Mouse (Mus musculus) hindbrain, postnatal 0 days (tissue): ENCODE results near the gene Atp10b. TPM values are rescaled to one million over a fixed set of nuclear protein-coding genes. Genes with fewer than 3 reads are reported as not detected.

Experiments used
- ATAC-seq: fragments of 200-750 bp; cut with Nextera tagmentation; 2 replicates; pipeline ENCODE4 v1.8.0; 2017; ENCODE audit warnings: mild to moderate bottlenecking, moderate TSS enrichment, moderate library complexity
- DNase-seq: peaks from one replicate; pipeline ENCODE4 v3.0.0-alpha.2; 2015; ENCODE audit warnings: low spot score
- H3K27ac ChIP-seq: fragments of 300-500 bp; sonication (generic); 2 replicates; pipeline ENCODE4 v1.5.1; 2014; ENCODE audit warnings: mild to moderate bottlenecking
- H3K27me3 ChIP-seq: fragments of 300-500 bp; sonication (generic); 2 replicates; pipeline ENCODE4 v1.6.1; 2014; ENCODE audit warnings: low read length, mixed read lengths; ENCODE audit not compliant: insufficient read depth
- H3K36me3 ChIP-seq: fragments of 300-500 bp; sonication (generic); 2 replicates; pipeline ENCODE4 v1.6.1; 2014; ENCODE audit warnings: low read length, mixed read lengths; ENCODE audit not compliant: insufficient read depth
- H3K4me1 ChIP-seq: fragments of 300-500 bp; sonication (generic); 2 replicates; pipeline ENCODE4 v1.6.1; 2014; ENCODE audit warnings: antibody characterized with exemption, low read length, mixed read lengths; ENCODE audit not compliant: insufficient read depth
- H3K4me2 ChIP-seq: fragments of 300-500 bp; sonication (generic); 2 replicates; pipeline ENCODE4 v1.6.1; 2014; ENCODE audit warnings: low read depth, mild to moderate bottlenecking, low read length, moderate library complexity, mixed read lengths
- H3K4me3 ChIP-seq: fragments of 300-500 bp; sonication (generic); 2 replicates; pipeline ENCODE4 v1.5.1; 2014; ENCODE audit warnings: low read length
- H3K9ac ChIP-seq: fragments of 300-500 bp; sonication (generic); replicated peaks from 2 replicates; pipeline ENCODE4 v1.6.1; 2014; ENCODE audit warnings: mild to moderate bottlenecking, low read length, moderate library complexity, mixed read lengths
- H3K9me3 ChIP-seq: fragments of 300-500 bp; sonication (generic); 2 replicates; pipeline ENCODE4 v1.6.1; 2016; ENCODE audit warnings: low read length, mixed read lengths
- CTCF ChIP-seq: IDR thresholded peaks from 2 replicates; pipeline ENCODE4 v1.5.1; 2016; ENCODE audit warnings: antibody characterized with exemption, control low read depth, low read depth
- WGBS: fragments of 180-500 bp; shearing (Covaris S2); extraction: QIAGEN DNeasy Blood & Tissue Kit; methylation state at CpG from one replicate; pipeline ENCODE4 v1.1.7; 2014; 5-methylcytosine and 5-hydroxymethylcytosine counted together
- polyA plus RNA-seq: library from polyadenylated mRNA; unstranded; fragments of >200 nt; fragmentation: Nextera tagmentation; extraction: Ambion mirVana; gene quantifications from 2 replicates; pipeline ENCODE4 v1.2.1, GENCODE M21; 2015
- total RNA-seq: library from RNA; depleted of rRNA; stranded (reverse); fragments of >200 nt; gene quantifications from 2 replicates; pipeline ENCODE4 v1.2.3, GENCODE M21; 2014

Atp10b gene
- total and polyA plus RNA-seq, 2 experiments from 2014 or later: 0.30 to 1.6 TPM

DNA sequence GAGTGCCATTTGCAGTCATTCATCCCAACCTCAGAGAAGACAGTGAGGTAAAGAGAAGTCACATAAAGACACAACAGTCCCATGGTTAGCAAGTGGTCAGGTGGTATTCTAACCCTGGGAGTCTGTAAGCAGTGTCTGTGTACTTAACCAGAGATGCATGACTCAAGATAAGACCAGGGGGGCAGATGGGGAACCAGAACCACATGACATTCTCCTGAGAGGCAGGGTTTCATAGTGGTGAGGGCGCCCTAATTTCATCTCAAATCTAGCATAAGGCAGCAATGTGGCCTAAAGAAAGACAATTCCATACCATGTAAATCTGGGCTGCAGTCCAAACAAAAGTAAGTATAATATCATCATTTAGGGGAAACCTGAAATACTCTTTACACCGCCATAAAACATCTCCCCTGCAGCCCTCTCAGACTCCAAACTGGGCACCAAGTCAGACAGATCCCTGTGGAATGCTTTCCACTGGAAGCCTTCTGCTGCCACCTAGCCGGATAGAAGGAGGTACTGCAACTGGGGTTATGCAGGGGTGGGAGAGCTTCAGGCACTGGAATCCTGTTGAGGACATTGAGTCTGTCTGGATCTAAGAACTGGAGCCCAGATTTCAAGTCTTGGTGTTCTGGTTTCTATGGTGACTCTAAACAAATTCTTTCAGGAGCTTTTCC, 114.0 kb downstream of the Atp10b start:
- no peak overlapping the region for H3K27ac ChIP-seq
- peak; percentile 83 for DNase-seq
- no peak overlapping the region for H3K4me3 ChIP-seq
- ATAC-seq: peak; percentile 79
- H3K4me2 ChIP-seq: no peak overlapping the region
- peak; percentile 93 for TF ChIP-seq CTCF
- H3K27me3 ChIP-seq: no peaks in the 10 kb centered on the region
- no peaks in the 10 kb centered on the region for H3K4me1 ChIP-seq
- WGBS: 43% methylated on average over 3 of the region's 3 CpGs
- no peaks in the 10 kb centered on the region for H3K9me3 ChIP-seq
- H3K9ac ChIP-seq: no peak overlapping the region
- H3K36me3 ChIP-seq: no peaks in the 10 kb centered on the region

- H3K9me3 ChIP-seq: no peaks in the 10 kb centered on the region
- DNase-seq (no peak), ATAC-seq (no peak)
- H3K4me3 ChIP-seq: no peak overlapping the region
- H3K4me2 ChIP-seq: no peak overlapping the region
- peaks cover 5% of the 10 kb centered on the region; the same call in 1 of the 2 replicates for H3K4me1 ChIP-seq
- no peak overlapping the region for H3K9ac ChIP-seq
- H3K36me3 ChIP-seq: no peaks in the 10 kb centered on the region
- WGBS: 89% methylated on average over 3 of the region's 3 CpGs
- no peaks in the 10 kb centered on the region for H3K27me3 ChIP-seq
- no peak for TF ChIP-seq CTCF
- H3K27ac ChIP-seq: no peak overlapping the region
Observed at GRCm38 (mm10) chr11:43267505-43267904, 117.8 kb downstream of the Atp10b start.

GRCm38 (mm10) chr11:43269503-43270255, 120.0 kb downstream of the Atp10b start:
- WGBS: 52% methylated on average over 6 of the region's 6 CpGs
- H3K4me3 ChIP-seq: no peak overlapping the region
- DNase-seq (no peak), ATAC-seq (peak; percentile 73)
- no peak for TF ChIP-seq CTCF
- H3K9ac ChIP-seq: no peak overlapping the region
- no peaks in the 10 kb centered on the region for H3K9me3 ChIP-seq
- H3K36me3 ChIP-seq: no peaks in the 10 kb centered on the region
- no peak overlapping the region; the same call in 1 of the 2 replicates for H3K27ac ChIP-seq
- 0 out of 2 replicates have a peak overlapping the region, but pooled peaks have one; percentile 11 for H3K4me2 ChIP-seq
- no peaks in the 10 kb centered on the region for H3K27me3 ChIP-seq
- peaks cover 5% of the 10 kb centered on the region; the same call in 1 of the 2 replicates for H3K4me1 ChIP-seq

GRCm38 (mm10) chr11:43270256-43270806, 120.7 kb downstream of the Atp10b start:
- Histone ChIP-seq H3K9ac (no peak overlapping the region), H3K27me3 (no peaks in the 10 kb centered on the region), H3K27ac (no peak overlapping the region; the same call in 1 of the 2 replicates), H3K9me3 (no peaks in the 10 kb centered on the region), H3K4me2 (peak overlapping the region; percentile 11; the same call in 1 of the 2 replicates), H3K36me3 (no peaks in the 10 kb centered on the region), H3K4me3 (no peak overlapping the region), H3K4me1 (peaks cover 5% of the 10 kb centered on the region; the same call in 1 of the 2 replicates)
- DNase-seq (peak; percentile 46), ATAC-seq (peak; percentile 81)
- no peak for TF ChIP-seq CTCF
- WGBS: 36% methylated on average over 10 of the region's 10 CpGs

DNA sequence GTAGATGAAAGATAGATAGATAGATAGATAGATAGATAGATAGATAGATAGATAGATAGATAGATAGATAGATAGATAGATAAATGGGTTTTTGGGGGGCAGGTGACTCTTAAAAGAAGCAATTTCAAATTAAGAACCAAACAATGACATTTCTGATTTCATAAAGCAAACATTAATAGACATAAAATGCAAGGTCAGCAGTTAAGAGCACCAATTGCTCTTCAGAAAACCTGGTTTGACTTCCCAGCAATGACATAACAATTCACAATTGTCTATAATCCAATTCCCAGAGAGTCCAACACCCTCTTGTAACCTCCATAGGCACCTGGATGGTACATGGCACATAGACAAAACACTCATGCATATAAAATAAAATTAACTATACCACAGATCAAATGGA, 124.2 kb downstream of the Atp10b start:
- Histone ChIP-seq H3K4me3 (no peak overlapping the region), H3K9me3 (no peaks in the 10 kb centered on the region), H3K4me2 (no peak overlapping the region), H3K4me1 (peaks cover 5% of the 10 kb centered on the region; the same call in 1 of the 2 replicates), H3K27me3 (no peaks in the 10 kb centered on the region), H3K9ac (no peak overlapping the region), H3K27ac (no peak overlapping the region), H3K36me3 (no peaks in the 10 kb centered on the region)
- TF ChIP-seq CTCF: no peak
- DNase-seq (no peak), ATAC-seq (no peak)

- H3K4me3 ChIP-seq: no peak overlapping the region
- H3K4me2 ChIP-seq: no peak overlapping the region
- H3K9me3 ChIP-seq: no peaks in the 10 kb centered on the region
- H3K27ac ChIP-seq: no peak overlapping the region
- TF ChIP-seq CTCF: no peak
- no peak for ATAC-seq
- H3K27me3 ChIP-seq: no peaks in the 10 kb centered on the region
- H3K36me3 ChIP-seq: no peaks in the 10 kb centered on the region
- WGBS: 87% methylated on average over 6 of the region's 6 CpGs
- no peak for DNase-seq
- no peak overlapping the region for H3K9ac ChIP-seq
- H3K4me1 ChIP-seq: no peaks in the 10 kb centered on the region
Observed at GRCm38 (mm10) chr11:43297584-43297983, 147.9 kb downstream of the Atp10b start.
